Mouse (Mus musculus) G1E (cell line): ENCODE measurements around the gene Arhgap19. TPM values are rescaled to one million over a fixed set of nuclear protein-coding genes. Genes with fewer than 3 reads are reported as not detected.

Source experiments
- ATAC-seq: 2 replicates; pipeline ENCODE4 v1.8.0; 2016; ENCODE audit warnings: mild to moderate bottlenecking; ENCODE audit not compliant: insufficient number of reproducible peaks, poor library complexity, low FRiP score, severe bottlenecking; ENCODE audit errors: extremely low read depth
- DNase-seq: peaks from one replicate; pipeline ENCODE4 v3.0.0; 2012; ENCODE audit warnings: low spot score
- H3K27me3 ChIP-seq: 2 replicates; pipeline ENCODE4 v1.6.1; 2012; ENCODE audit warnings: mild to moderate bottlenecking, low read length, inconsistent platforms; ENCODE audit not compliant: insufficient read depth
- H3K36me3 ChIP-seq: replicated peaks from 2 replicates; pipeline ENCODE3; 2012; ENCODE audit warnings: mild to moderate bottlenecking, inconsistent platforms
- H3K4me1 ChIP-seq: 2 replicates; pipeline ENCODE4 v1.6.1; 2012; ENCODE audit warnings: low read depth, low read length, inconsistent platforms, mixed read lengths; ENCODE audit not compliant: insufficient read depth
- H3K4me3 ChIP-seq: 2 replicates; pipeline ENCODE4 v1.5.1; 2012; ENCODE audit warnings: low read depth, mild to moderate bottlenecking, inconsistent platforms, low read length, moderate library complexity, mixed read lengths
- H3K9me3 ChIP-seq: replicated peaks from 2 replicates; pipeline ENCODE4 v1.6.1; 2012; ENCODE audit warnings: inconsistent platforms
- CTCF ChIP-seq: IDR thresholded peaks from 2 replicates; pipeline ENCODE4 v1.5.1; 2012; ENCODE audit warnings: low read depth, low read length, inconsistent platforms, mixed read lengths
- GATA1 ChIP-seq: IDR thresholded peaks from 2 replicates; pipeline ENCODE4 v1.6.1; 2012; ENCODE audit warnings: borderline replicate concordance, low read length, inconsistent platforms, mixed read lengths
- GATA2 ChIP-seq: IDR thresholded peaks from 2 replicates; pipeline ENCODE4 v1.6.1; 2012; ENCODE audit warnings: low read depth, low read length, inconsistent platforms, borderline replicate concordance
- POLR2AphosphoS5 ChIP-seq: IDR thresholded peaks from 2 replicates; pipeline ENCODE4 v1.6.1; 2012; ENCODE audit warnings: low read depth, low read length, inconsistent platforms; ENCODE audit not compliant: insufficient replicate concordance
- TAL1 ChIP-seq: conservative IDR thresholded peaks from 2 replicates; pipeline ENCODE4 v1.6.1; 2012; ENCODE audit warnings: low read depth, low read length, inconsistent platforms, mixed read lengths
- polyA plus RNA-seq: library from polyadenylated mRNA; stranded (reverse); fragments of >175 nt; gene quantifications from 2 replicates; pipeline ENCODE4 v1.2.3, GENCODE M21; 2012
- total RNA-seq, 2 experiments: library from RNA; stranded (forward) in 1 of 2; stranded (reverse) in 1 of 2; fragments of 200-1000 nt in 1 of 2; fragments of >200 nt in 1 of 2; fragmentation: Nextera tagmentation in 1 of 2; gene quantifications; 2 replicates each; pipeline ENCODE4 v1.2.3; 2014 to 2017

The Arhgap19 gene
- total and polyA plus RNA-seq, 3 experiments: 9.0 to 95.6 (median 46.9) TPM

DNA sequence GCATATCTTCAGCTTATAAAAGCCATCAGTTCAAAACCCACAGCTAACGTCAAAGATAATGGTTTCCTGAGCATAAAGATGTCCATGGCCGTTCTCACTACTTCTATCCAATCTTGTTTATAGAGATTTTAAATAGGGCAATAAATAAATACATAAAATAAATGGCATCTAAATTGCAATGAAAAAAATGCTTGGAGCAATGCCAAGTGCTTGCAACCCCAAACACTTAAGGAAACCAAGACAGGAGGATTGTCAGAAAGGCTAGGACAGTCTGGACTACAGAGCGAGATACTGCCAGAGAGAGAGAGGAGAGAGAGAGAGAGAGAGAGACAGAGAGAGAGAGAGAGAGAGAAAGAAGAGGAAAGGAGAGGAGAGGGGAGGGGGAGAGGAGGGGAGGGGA lies 24.7 kb upstream of the Arhgap19 start:
- no peaks in the 10 kb centered on the region for H3K27me3 ChIP-seq
- no peaks in the 10 kb centered on the region for H3K9me3 ChIP-seq
- H3K36me3 ChIP-seq: peaks cover 4% of the 10 kb centered on the region
- peaks cover 31% of the 10 kb centered on the region for H3K4me1 ChIP-seq
- DNase-seq: no peak
- TF ChIP-seq TAL1: no peak
- TF ChIP-seq GATA1: no peak
- TF ChIP-seq POLR2AphosphoS5: no peak
- no peak for TF ChIP-seq GATA2
- no peak for TF ChIP-seq CTCF
- no peak overlapping the region for H3K4me3 ChIP-seq
- no peak for ATAC-seq

DNA sequence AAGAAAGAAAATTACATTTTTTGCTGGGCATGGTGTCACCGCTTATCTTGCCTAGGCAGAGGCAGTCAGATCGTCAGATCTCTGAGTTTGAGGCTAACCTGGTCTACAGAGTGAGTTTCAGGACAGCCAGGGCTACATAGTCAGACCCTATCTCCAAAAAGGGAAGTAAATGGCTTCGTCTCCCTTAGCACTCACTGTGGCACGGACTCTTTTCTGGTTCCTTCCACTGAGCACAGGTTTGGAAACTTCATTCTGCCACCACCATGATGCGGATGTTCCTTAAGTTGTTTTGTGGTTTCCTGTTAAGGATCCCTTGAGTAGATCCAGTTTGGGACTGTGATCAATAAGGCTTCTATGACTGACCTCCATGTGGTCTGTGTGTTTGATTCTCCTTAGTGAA lies 23.1 kb upstream of the Arhgap19 start:
- H3K27me3 ChIP-seq: no peaks in the 10 kb centered on the region
- H3K9me3 ChIP-seq: no peaks in the 10 kb centered on the region
- H3K36me3 ChIP-seq: no peaks in the 10 kb centered on the region
- no peak for ATAC-seq
- TF ChIP-seq GATA1: no peak
- peaks cover 27% of the 10 kb centered on the region for H3K4me1 ChIP-seq
- no peak overlapping the region for H3K4me3 ChIP-seq
- DNase-seq: no peak

GRCm38 (mm10) chr19:41822589-41822988 lies 20.7 kb upstream of the Arhgap19 start:
- ATAC-seq: no peak
- no peaks in the 10 kb centered on the region for H3K36me3 ChIP-seq
- no peaks in the 10 kb centered on the region for H3K9me3 ChIP-seq
- H3K27me3 ChIP-seq: no peaks in the 10 kb centered on the region
- DNase-seq: no peak
- TF ChIP-seq GATA1: no peak
- TF ChIP-seq TAL1: no peak
- TF ChIP-seq POLR2AphosphoS5: no peak
- TF ChIP-seq CTCF: no peak
- TF ChIP-seq GATA2: no peak
- H3K4me3 ChIP-seq: no peak overlapping the region
- peaks cover 23% of the 10 kb centered on the region for H3K4me1 ChIP-seq

DNA sequence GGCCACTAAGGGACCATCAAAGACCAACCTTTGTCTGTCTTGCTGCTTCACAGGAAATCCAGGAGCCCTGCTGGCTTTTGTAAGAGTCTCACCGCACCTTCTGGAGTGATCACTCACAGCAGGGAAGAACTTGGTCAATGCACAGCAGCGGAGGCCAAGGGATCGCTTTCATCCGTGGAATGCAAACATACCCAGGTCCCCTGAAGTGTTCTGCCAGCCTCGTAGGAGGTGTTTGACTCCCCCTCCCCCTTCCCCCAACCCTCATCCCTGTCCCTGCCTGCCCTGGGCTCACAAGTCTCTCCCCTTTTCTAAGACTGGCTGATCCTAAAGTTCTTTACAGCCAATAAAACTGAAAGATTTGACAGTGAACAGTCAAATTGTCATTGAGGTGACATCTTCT lies 19.6 kb upstream of the Arhgap19 start:
- Histone ChIP-seq H3K4me1 (peaks cover 30% of the 10 kb centered on the region), H3K27me3 (no peaks in the 10 kb centered on the region), H3K36me3 (no peaks in the 10 kb centered on the region), H3K4me3 (no peak overlapping the region), H3K9me3 (no peaks in the 10 kb centered on the region)
- ATAC-seq: no peak
- TF ChIP-seq POLR2AphosphoS5 (no peak), CTCF (no peak), GATA1 (no peak), TAL1 (no peak), GATA2 (no peak)
- no peak for DNase-seq

- no peak for DNase-seq
- no peak overlapping the region for H3K4me3 ChIP-seq
- peaks cover 2% of the 10 kb centered on the region for H3K9me3 ChIP-seq
- H3K4me1 ChIP-seq: peaks cover 21% of the 10 kb centered on the region
- no peak for ATAC-seq
- H3K36me3 ChIP-seq: no peaks in the 10 kb centered on the region
- no peak for TF ChIP-seq POLR2AphosphoS5
- no peaks in the 10 kb centered on the region for H3K27me3 ChIP-seq
Observed at GRCm38 (mm10) chr19:41818749-41819148, 16.9 kb upstream of the Arhgap19 start.

DNA sequence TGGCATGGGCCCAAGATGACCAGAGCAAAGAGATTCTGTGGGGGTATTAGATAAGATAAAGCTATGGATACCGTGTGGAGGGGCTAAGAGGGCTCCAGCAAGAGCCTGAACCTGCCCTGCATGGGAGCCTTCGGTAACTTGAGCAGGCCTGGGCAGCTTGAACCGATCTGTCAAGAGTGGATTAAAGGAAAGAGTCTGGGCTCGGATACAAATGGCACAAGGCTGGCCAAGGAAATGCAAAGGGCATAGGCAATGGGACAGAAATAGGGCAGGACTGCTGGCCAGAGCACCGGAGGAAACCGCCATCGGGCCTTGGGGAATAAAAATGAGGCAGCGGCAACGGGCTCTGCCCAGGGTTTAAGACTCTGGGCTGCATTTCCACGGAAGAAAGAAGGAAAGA lies 15.5 kb upstream of the Arhgap19 start:
- no peak for TF ChIP-seq POLR2AphosphoS5
- TF ChIP-seq GATA2: no peak
- TF ChIP-seq GATA1: no peak
- no peak for TF ChIP-seq CTCF
- no peak for TF ChIP-seq TAL1
- ATAC-seq (no peak), DNase-seq (no peak)

GRCm38 (mm10) chr19:41816915-41817314 lies 15.1 kb upstream of the Arhgap19 start:
- Histone ChIP-seq H3K4me3 (no peak overlapping the region), H3K27me3 (no peaks in the 10 kb centered on the region)
- no peak for ATAC-seq

More for the DNA sequence above, 15.5 kb upstream of the Arhgap19 start:
- H3K27me3 ChIP-seq: no peaks in the 10 kb centered on the region
- no peaks in the 10 kb centered on the region for H3K36me3 ChIP-seq
- H3K4me3 ChIP-seq: no peak overlapping the region
- peaks cover 4% of the 10 kb centered on the region for H3K9me3 ChIP-seq
- H3K4me1 ChIP-seq: peaks cover 13% of the 10 kb centered on the region

More at GRCm38 (mm10) chr19:41816915-41817314, 15.1 kb upstream of the Arhgap19 start:
- peaks cover 13% of the 10 kb centered on the region for H3K4me1 ChIP-seq
- no peaks in the 10 kb centered on the region for H3K36me3 ChIP-seq
- TF ChIP-seq GATA2 (no peak), TAL1 (no peak), GATA1 (no peak), CTCF (no peak), POLR2AphosphoS5 (no peak)
- H3K9me3 ChIP-seq: peaks cover 4% of the 10 kb centered on the region
- no peak for DNase-seq
